Mouse (Mus musculus): Measurements from ENCODE around the gene Ptma.

GRCm38 (mm10) chr1:86546797-86547196 is 20.3 kb downstream of the Ptma start:
- TF ChIP-seq GATA1 (IDR thresholded peaks at IDR 0.05; ENCODE audit: borderline replicate concordance, low read length), result no peak
- TF ChIP-seq FLI1 (IDR thresholded peaks at IDR 0.05; ENCODE audit: low read length), result no peak

Data from megakaryocyte, embryonic 14.5 days (primary cell).